Mouse (Mus musculus): ENCODE measurements around the gene Phf23.

DNA sequence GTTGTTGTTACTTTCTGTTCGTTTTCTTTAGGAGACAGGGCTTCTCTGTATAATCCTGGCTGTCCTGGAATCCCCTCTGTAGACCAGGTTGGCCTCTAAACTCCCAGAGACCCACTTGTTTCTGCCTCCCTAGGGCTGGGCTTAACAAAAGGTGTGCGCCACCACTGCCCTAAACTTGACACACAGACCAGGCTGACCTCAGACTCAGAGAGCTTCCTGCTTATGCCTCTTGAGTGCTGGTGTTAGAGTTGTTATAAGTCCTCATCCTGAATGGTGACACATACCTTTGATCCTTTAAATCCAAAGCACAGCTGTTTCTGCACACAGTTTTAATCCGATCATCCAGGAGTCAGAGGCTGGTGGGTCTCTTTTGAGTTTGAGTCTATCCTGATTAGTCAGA is 2.6 kb upstream of the Phf23 start:
- TF ChIP-seq MAFK (IDR thresholded peaks at IDR 0.05; ENCODE audit: insufficient read depth, low read depth, low read length) (no peak), CHD2 (IDR thresholded peaks at IDR 0.05; ENCODE audit: low read depth, low read length) (no peak)

Data from ES-E14 (cell line).